Mouse (Mus musculus): ENCODE measurements around the gene Tom1l1. TPM values are rescaled to one million over a fixed set of nuclear protein-coding genes. Genes with fewer than 3 reads are reported as not detected.

The Tom1l1 gene
- total RNA-seq, 2 experiments from 2014 or later: 2.4 to 7.2 TPM

DNA sequence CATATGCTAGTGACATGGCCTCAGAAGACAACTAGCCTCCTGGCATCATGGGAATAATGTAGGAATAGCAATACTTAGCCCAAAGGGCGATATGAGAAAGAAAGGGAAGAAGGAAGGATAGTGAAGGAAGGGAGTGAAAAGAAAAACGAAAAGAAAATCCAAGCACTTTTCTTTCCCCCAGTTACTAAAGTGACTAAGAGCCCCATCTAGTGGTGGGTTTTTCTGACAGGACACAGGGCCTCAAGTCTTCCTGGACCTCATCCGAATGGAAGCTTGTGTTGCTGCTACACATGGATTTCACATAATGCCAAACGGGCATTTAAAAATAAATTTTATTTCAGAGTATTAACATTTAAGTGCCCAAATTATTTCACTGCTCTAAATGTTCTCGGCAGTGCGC, 64.7 kb downstream of the Tom1l1 start:
- ATAC-seq (replicated peaks; ENCODE audit: poor library complexity, severe bottlenecking): peak; percentile 69

DNA sequence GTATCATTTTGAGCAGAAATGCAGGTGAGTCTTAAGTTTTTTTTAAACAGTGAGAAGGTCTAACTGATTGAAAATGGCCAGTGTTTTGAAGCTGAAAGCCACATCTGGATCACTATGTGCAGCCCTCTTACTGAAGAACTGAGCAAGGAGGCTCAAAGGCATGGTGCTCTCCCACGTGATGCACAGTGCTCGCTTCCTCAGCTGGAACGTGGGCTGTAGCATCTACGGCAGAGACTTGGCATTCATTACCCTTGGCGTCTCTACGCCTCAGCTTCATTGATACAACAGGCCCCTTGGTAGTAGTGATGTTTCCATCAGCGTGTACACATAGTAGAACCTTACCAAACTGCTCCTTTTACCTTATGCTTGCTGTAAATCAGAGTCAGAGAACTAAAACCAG, 65.7 kb downstream of the Tom1l1 start:
- no peak for ATAC-seq (replicated peaks; ENCODE audit: poor library complexity, severe bottlenecking)

DNA sequence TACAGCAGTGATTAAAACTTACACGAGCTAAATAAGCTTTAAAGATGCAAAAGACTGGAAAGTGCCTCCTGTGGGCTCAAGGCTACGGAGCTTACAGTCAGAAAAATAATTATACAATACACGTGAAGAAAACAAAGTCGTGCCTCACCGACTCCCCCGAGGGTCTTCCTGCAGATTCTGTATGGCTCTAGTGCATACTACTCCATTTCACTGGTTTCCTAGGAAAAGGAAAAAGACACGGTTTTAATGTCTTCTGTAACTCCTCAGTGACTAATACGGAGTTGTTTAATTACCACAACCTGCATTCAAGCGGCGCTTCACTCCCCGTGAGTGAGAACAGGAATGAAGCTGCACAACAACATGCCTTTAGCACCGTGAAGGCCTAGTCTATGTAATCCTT, 66.1 kb downstream of the Tom1l1 start:
- no peak for ATAC-seq (replicated peaks; ENCODE audit: poor library complexity, severe bottlenecking)

DNA sequence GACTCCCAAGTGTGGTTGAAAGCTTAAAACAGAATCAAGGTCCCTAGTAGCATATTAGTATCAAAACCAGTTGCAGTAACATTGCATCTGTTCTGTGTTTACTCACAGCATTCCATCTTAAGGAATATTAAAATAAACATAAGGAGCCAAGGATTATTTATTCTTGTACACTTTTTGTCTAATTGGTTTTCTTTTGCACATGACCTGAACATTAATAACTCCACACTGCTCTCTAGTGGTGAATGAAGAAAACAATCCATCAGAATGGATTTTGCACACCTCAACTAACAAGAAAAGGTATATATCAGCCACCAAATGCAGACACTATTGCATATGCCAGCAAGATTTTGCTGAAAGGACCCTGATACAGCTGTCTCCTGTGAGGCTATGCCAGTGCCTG, 71.7 kb downstream of the Tom1l1 start:
- ATAC-seq (replicated peaks; ENCODE audit: poor library complexity, severe bottlenecking): peak; percentile 74

DNA sequence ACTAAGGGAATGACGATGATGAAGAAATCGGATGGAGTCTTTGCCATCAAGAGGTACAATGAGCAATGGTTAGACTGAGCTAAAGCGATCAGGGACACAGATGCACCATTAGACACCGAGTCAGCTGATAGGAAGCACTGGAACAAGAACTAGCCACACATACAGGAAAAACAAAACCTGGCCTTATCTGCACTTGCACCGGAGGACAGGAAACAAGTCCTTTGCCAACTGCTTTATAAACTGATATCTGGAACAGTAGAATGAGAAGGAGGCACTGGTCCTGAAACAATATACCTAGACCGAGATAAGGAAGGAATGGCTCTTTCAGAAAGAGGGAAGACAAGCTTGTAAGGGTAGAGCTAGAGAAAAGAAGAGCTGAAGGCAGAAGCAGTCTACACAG, 73.4 kb downstream of the Tom1l1 start:
- ATAC-seq (replicated peaks; ENCODE audit: poor library complexity, severe bottlenecking): no peak

DNA sequence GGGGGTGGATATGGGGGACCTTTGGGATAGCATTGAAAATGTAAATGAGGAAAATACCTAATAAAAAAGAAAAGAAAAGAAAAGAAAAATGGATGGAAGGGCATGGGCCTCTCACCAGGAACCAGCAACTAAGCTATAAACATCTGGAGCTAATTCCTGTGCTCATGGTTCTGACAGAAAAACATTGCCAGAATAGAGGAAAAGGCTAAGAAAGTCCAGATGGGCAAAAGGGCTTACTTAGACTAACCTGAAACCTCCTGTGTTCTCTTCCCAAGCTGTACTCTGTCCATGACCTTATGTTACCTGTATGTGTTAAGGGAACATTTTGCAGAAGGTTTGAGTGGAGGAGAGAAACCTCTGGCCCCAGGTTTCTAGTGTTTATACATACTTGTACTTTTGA, 76.0 kb downstream of the Tom1l1 start:
- no peak for ATAC-seq (replicated peaks; ENCODE audit: poor library complexity, severe bottlenecking)

DNA sequence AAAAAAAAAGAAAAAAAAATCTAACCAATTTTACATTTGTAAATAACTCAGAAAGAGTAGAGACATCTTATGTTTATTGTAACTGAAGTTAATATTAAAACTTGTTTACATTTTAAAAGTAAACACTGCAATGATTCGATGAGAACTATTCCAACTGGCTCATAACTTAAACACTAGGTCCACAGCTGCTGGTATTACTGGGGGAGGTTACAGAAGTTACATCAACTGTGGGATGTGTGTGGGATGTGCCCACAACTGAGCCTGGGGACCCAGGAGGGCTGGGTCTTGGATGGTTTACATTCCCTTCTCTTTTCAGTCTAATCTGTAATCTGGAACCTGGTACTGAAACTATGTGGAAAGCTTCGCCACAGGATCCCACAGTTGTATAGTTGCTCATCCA, 85.1 kb downstream of the Tom1l1 start:
- no peak for ATAC-seq (replicated peaks; ENCODE audit: poor library complexity, severe bottlenecking)

DNA sequence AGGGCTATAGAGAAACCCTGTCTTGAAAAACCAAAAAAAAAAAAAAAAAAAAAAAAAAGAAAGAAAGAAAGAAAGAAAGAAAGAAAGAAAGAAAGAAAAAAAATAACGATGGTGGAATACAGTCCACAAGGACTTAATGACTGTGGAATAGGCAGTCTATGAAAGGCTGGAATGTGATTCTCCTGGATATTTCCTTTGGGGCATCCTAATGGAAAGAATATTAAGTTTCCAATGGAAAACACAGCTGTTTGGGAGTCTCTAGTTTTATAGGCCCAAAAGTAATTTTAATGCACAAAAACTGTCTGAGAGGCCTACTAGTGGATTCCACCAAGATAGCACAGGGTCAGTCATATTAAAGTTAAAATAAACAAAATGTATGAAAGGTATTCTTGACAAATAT, 92.3 kb downstream of the Tom1l1 start:
- no peak for ATAC-seq (replicated peaks; ENCODE audit: poor library complexity, severe bottlenecking)

Other genes starting within 250 kb of the Tom1l1 start
- gene Stxbp4, start 50.3 kb downstream of the Tom1l1 start, total RNA-seq (2014; fragmentation: Nextera tagmentation): 5.6 and 6.4 TPM in 2 replicates
- gene Stxbp4, start 50.3 kb downstream of the Tom1l1 start, total RNA-seq (2017): 3.7 and 5.4 TPM in 2 replicates
- gene Cox11, start 50.2 kb downstream of the Tom1l1 start, total RNA-seq (2014; fragmentation: Nextera tagmentation): 8.4 and 19.9 TPM in 2 replicates
- gene Cox11, start 50.2 kb downstream of the Tom1l1 start, total RNA-seq (2017): 12.2 and 20.3 TPM in 2 replicates